Mouse (Mus musculus) thymus, postnatal 25 days (tissue): ENCODE measurements around the gene Zc3hav1.
"Not testable (repeated sequence)": the region's sequence is repeated elsewhere in the genome, so short reads cannot be mapped to it uniquely, and the experiment has no call there.

Experiments
- DNase-seq: peaks from one replicate; pipeline ENCODE4 v3.0.0; 2022

Zc3hav1 gene

GRCm38 (mm10) chr6:38353811-38354722 lies at the start of gene Zc3hav1:
Zc3hav1 (minus strand) TSS chr6:38354603.
- peak; percentile 90 for DNase-seq

GRCm38 (mm10) chr6:38389671-38390070 lies 35.3 kb upstream of the Zc3hav1 start:
- DNase-seq, result peak; percentile 25

GRCm38 (mm10) chr6:38381129-38381771 lies 26.8 kb upstream of the Zc3hav1 start, which contains the start of gene Ttc26:
Ttc26 (plus strand) TSS chr6:38381469.
- DNase-seq, result peak; percentile 82

- no peak for DNase-seq
These were observed 26.3 kb upstream of the Zc3hav1 start for GRCm38 (mm10) chr6:38380764-38381128.

- DNase-seq, result no peak
These were observed 19.9 kb upstream of the Zc3hav1 start for GRCm38 (mm10) chr6:38374271-38374670.

GRCm38 (mm10) chr6:38369945-38370344 lies 15.5 kb upstream of the Zc3hav1 start:
- DNase-seq, result no peak

GRCm38 (mm10) chr6:38364121-38364520 lies 9.7 kb upstream of the Zc3hav1 start:
- no peak for DNase-seq

- DNase-seq, result no peak
These were observed 9.0 kb upstream of the Zc3hav1 start for GRCm38 (mm10) chr6:38363370-38363769.

- DNase-seq, result no peak
These were observed 7.5 kb upstream of the Zc3hav1 start for GRCm38 (mm10) chr6:38361937-38362336.

- DNase-seq, result no peak
These were observed 6.7 kb upstream of the Zc3hav1 start for GRCm38 (mm10) chr6:38361065-38361464.

- peak; percentile 46 for DNase-seq
These were observed 5.5 kb upstream of the Zc3hav1 start for GRCm38 (mm10) chr6:38359736-38360499.

GRCm38 (mm10) chr6:38359044-38359735 lies 4.8 kb upstream of the Zc3hav1 start:
- DNase-seq, result not testable (repeated sequence)

- no peak for DNase-seq
These were observed 4.0 kb upstream of the Zc3hav1 start for GRCm38 (mm10) chr6:38358253-38359027.

GRCm38 (mm10) chr6:38357603-38358252 lies 3.3 kb upstream of the Zc3hav1 start:
- no peak for DNase-seq

GRCm38 (mm10) chr6:38356661-38357433 lies 2.4 kb upstream of the Zc3hav1 start:
- DNase-seq, result not testable (repeated sequence)

- no peak for DNase-seq
These were observed 1.5 kb upstream of the Zc3hav1 start for GRCm38 (mm10) chr6:38355862-38356261.

GRCm38 (mm10) chr6:38355354-38355823 lies 986 bp upstream of the Zc3hav1 start:
- DNase-seq, result no peak

GRCm38 (mm10) chr6:38354723-38355353 lies 435 bp upstream of the Zc3hav1 start:
- DNase-seq, result no peak

GRCm38 (mm10) chr6:38353181-38353580 lies 1.2 kb downstream of the Zc3hav1 start:
- DNase-seq, result no peak

- peak; percentile 40 for DNase-seq
These were observed 2.0 kb downstream of the Zc3hav1 start for GRCm38 (mm10) chr6:38352451-38352850.
